Mouse (Mus musculus) G1E (cell line): ENCODE results near the gene Magix.

Experiments used
- CTCF ChIP-seq: IDR thresholded peaks from 2 replicates; pipeline ENCODE4 v1.5.1; 2012; ENCODE audit warnings: low read depth, low read length, inconsistent platforms, mixed read lengths
- GATA1 ChIP-seq: IDR thresholded peaks from 2 replicates; pipeline ENCODE4 v1.6.1; 2012; ENCODE audit warnings: borderline replicate concordance, low read length, inconsistent platforms, mixed read lengths
- GATA2 ChIP-seq: IDR thresholded peaks from 2 replicates; pipeline ENCODE4 v1.6.1; 2012; ENCODE audit warnings: low read depth, low read length, inconsistent platforms, borderline replicate concordance
- TAL1 ChIP-seq: conservative IDR thresholded peaks from 2 replicates; pipeline ENCODE4 v1.6.1; 2012; ENCODE audit warnings: low read depth, low read length, inconsistent platforms, mixed read lengths

- TF ChIP-seq CTCF (no peak), TAL1 (no peak), GATA2 (no peak), GATA1 (no peak)
These were observed 2.1 kb downstream of the Magix start for GRCm38 (mm10) chrX:7678986-7679385.
